Mouse (Mus musculus) ES-E14 (cell line): ENCODE measurements around the gene Hspbap1. TPM values are rescaled to one million over a fixed set of nuclear protein-coding genes. Genes with fewer than 3 reads are reported as not detected.

ENCODE experiments used
- DNase-seq: peaks from one replicate; pipeline ENCODE4 v3.0.0-alpha.2; 2013; ENCODE audit warnings: low read depth, low spot score
- H3K27ac ChIP-seq: 2 replicates; pipeline ENCODE4 v1.5.1; 2012; ENCODE audit warnings: low read depth, mild to moderate bottlenecking, low read length, moderate library complexity, mixed read lengths; ENCODE audit not compliant: poor library complexity, insufficient read depth, severe bottlenecking
- H3K36me3 ChIP-seq: 2 replicates; pipeline ENCODE4 v1.6.1; 2012; ENCODE audit warnings: mild to moderate bottlenecking, low read length, moderate library complexity, mixed read lengths; ENCODE audit not compliant: control insufficient read depth, poor library complexity, insufficient read depth, severe bottlenecking
- H3K4me1 ChIP-seq, 2 experiments: fragments of 150-350 bp in 1 of 2; sonication (generic) in 1 of 2; 2 replicates each; pipeline ENCODE4 v1.6.1; 2012; ENCODE audit warnings: low read length in 2 of 2, mild to moderate bottlenecking in 1 of 2, mixed read lengths in 1 of 2; ENCODE audit not compliant: control insufficient read depth in 2 of 2, insufficient read depth in 2 of 2, poor library complexity in 1 of 2
- H3K4me3 ChIP-seq, 2 experiments: fragments of 150-350 bp in 1 of 2; sonication (generic) in 1 of 2; 2 replicates each; pipeline ENCODE4 v1.5.1; 2012; ENCODE audit warnings: low read length in 2 of 2, low read depth in 1 of 2, mild to moderate bottlenecking in 1 of 2, mixed read lengths in 1 of 2; ENCODE audit not compliant: insufficient read depth in 1 of 2, poor library complexity in 1 of 2, severe bottlenecking in 1 of 2
- H3K9ac ChIP-seq: 2 replicates; pipeline ENCODE4 v1.6.1; 2012; ENCODE audit warnings: low read depth, mild to moderate bottlenecking, low read length, mixed read lengths; ENCODE audit not compliant: poor library complexity, insufficient read depth, severe bottlenecking
- H3K9me3 ChIP-seq: fragments of 150-350 bp; sonication (generic); 2 replicates; pipeline ENCODE4 v1.6.1; 2012; ENCODE audit warnings: low read depth, mild to moderate bottlenecking, low read length; ENCODE audit not compliant: control insufficient read depth, insufficient read depth
- CHD2 ChIP-seq: IDR thresholded peaks from 2 replicates; pipeline ENCODE4 v1.6.1; 2014; ENCODE audit warnings: mild to moderate bottlenecking, low read depth, low read length, inconsistent platforms
- HCFC1 ChIP-seq: IDR thresholded peaks from 2 replicates; pipeline ENCODE4 v1.6.1; 2012; ENCODE audit warnings: low read length, inconsistent platforms, borderline replicate concordance; ENCODE audit not compliant: insufficient read depth
- MAFK ChIP-seq: IDR thresholded peaks from 2 replicates; pipeline ENCODE4 v1.6.1; 2014; ENCODE audit warnings: mild to moderate bottlenecking, low read depth, low read length, inconsistent platforms; ENCODE audit not compliant: insufficient read depth
- ZC3H11A ChIP-seq: IDR thresholded peaks from 2 replicates; pipeline ENCODE4 v1.6.1; 2012; ENCODE audit warnings: low read depth, mild to moderate bottlenecking, inconsistent platforms, low read length, borderline replicate concordance
- ZNF384 ChIP-seq: IDR thresholded peaks from 2 replicates; pipeline ENCODE4 v1.6.1; 2012; ENCODE audit warnings: low read depth, low read length, inconsistent platforms
- in situ Hi-C, 2 experiments: fragments of 600-800 bp; cut with MboI; formaldehyde crosslinking; loops; one replicate each; pipeline ENCODE4 v1.15.1; 2025; ENCODE audit warnings: low sequenced_read_pairs in 2 of 2, inconsistent platforms in 1 of 2; ENCODE audit not compliant: unreplicated experiment in 2 of 2
- total RNA-seq: library from RNA; depleted of rRNA; stranded (reverse); fragments of 300-350 nt; gene quantifications from 2 replicates; pipeline ENCODE4 v1.2.3, GENCODE M21; 2012

The Hspbap1 gene
- total RNA-seq, 1 experiment: 73.5 TPM

- TF ChIP-seq MAFK: no peak
- TF ChIP-seq ZC3H11A: no peak
- TF ChIP-seq HCFC1: no peak
- no peak for TF ChIP-seq ZNF384
- TF ChIP-seq CHD2: no peak
- in situ Hi-C loops: no loop called here
- peaks cover 0 to 7% of the 10 kb centered on the region in 2 experiments; a peak in 3 of 4 replicates for H3K4me1 ChIP-seq
- no peaks in the 10 kb centered on the region for H3K9me3 ChIP-seq
- H3K4me3 ChIP-seq: no peak overlapping the region
- H3K36me3 ChIP-seq: peaks cover 22% of the 10 kb centered on the region
- no peak for DNase-seq
- H3K9ac ChIP-seq: no peak overlapping the region
- no peak overlapping the region for H3K27ac ChIP-seq
Observed at GRCm38 (mm10) chr16:35784134-35784725, 14.1 kb downstream of the Hspbap1 start.

DNA sequence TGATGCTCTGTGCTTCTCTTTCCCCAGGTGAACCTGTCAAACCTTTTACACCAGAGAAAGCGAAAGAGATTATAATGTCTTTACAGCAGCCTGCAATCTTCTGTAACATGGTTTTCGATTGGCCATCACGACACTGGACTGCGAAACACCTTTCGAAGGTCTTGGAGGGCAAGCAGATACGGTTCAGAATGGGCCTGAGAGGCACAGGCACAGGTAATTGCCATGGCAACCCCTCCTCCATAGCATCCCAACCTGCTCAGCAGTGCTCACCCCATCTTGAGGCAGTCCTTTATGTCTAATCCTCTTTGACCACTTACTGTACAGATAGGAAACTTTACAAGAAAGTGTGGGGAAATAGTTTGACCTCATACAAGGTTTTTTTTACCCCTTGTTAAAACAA is 17.0 kb downstream of the Hspbap1 start:
- Histone ChIP-seq H3K9me3 (no peaks in the 10 kb centered on the region), H3K9ac (no peak overlapping the region), H3K27ac (no peak overlapping the region), H3K36me3 (peaks cover 18% of the 10 kb centered on the region), H3K4me1 (peaks cover 0 to 5% of the 10 kb centered on the region in 2 experiments; a peak in 3 of 4 replicates), H3K4me3 (no peak overlapping the region)
- TF ChIP-seq HCFC1: no peak
- TF ChIP-seq CHD2: no peak
- TF ChIP-seq MAFK: no peak
- in situ Hi-C loops: no loop called here
- no peak for DNase-seq

DNA sequence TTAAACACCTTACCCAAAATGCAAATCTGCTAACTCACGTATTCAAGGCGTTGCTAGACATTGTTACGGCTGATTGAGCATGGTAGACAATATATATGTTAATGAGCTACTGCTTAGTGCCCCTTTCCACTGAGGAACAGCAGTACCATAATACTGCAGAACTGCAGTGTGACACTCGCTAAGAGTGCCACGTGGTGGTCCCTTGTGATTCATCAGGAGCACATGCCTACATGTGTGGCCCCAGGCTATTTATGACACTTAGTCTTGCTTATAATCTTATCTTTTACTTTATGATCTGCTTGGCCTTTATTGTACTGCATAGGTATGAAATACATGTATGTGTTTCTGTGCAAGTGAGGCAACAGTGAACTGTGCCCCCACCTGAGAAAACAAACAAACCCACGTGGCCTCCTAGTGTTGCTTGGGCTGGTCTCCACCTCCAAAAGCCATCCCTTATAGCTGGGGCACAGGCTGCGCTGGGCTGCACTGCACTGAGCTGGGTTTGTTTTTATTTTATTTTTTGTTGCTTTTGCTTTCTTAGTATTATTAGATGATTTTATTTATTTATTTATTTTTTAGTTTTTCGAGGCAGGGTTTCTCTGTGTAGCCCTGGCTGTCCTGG is 17.5 kb downstream of the Hspbap1 start:
- Histone ChIP-seq H3K4me3 (no peak overlapping the region), H3K9ac (no peak overlapping the region), H3K4me1 (peaks cover 0 to 5% of the 10 kb centered on the region in 2 experiments; a peak in 3 of 4 replicates), H3K9me3 (no peaks in the 10 kb centered on the region), H3K36me3 (peaks cover 19% of the 10 kb centered on the region), H3K27ac (no peak overlapping the region)
- DNase-seq: no peak
- in situ Hi-C loops: no loop called here
- no peak for TF ChIP-seq ZC3H11A

- DNase-seq: no peak
- in situ Hi-C loops: no loop called here
Observed at GRCm38 (mm10) chr16:35788330-35788729, 18.2 kb downstream of the Hspbap1 start.

GRCm38 (mm10) chr16:35791962-35792521 is 21.9 kb downstream of the Hspbap1 start:
- Histone ChIP-seq H3K4me1 (no peaks in the 10 kb centered on the region), H3K9me3 (no peaks in the 10 kb centered on the region; the same call in 1 of the 2 replicates), H3K27ac (no peak overlapping the region), H3K4me3 (no peak overlapping the region), H3K9ac (no peak overlapping the region), H3K36me3 (peaks cover 37% of the 10 kb centered on the region)
- DNase-seq: no peak
- TF ChIP-seq CHD2: no peak
- TF ChIP-seq ZNF384: no peak
- no peak for TF ChIP-seq ZC3H11A
- TF ChIP-seq HCFC1: no peak
- no peak for TF ChIP-seq MAFK
- in situ Hi-C loops: no loop called here

More at GRCm38 (mm10) chr16:35788330-35788729, 18.2 kb downstream of the Hspbap1 start:
- H3K4me3 ChIP-seq: no peak overlapping the region
- H3K36me3 ChIP-seq: peaks cover 24% of the 10 kb centered on the region
- H3K27ac ChIP-seq: no peak overlapping the region
- no peaks in the 10 kb centered on the region for H3K9me3 ChIP-seq
- no peak overlapping the region for H3K9ac ChIP-seq
- peaks cover 0 to 5% of the 10 kb centered on the region in 2 experiments; a peak in 3 of 4 replicates for H3K4me1 ChIP-seq
- TF ChIP-seq ZNF384: no peak
- no peak for TF ChIP-seq HCFC1
- no peak for TF ChIP-seq CHD2
- no peak for TF ChIP-seq MAFK
- TF ChIP-seq ZC3H11A: no peak
